9 mouse cellular contexts compared by ENCODE assay signal in the genomic region with DNA sequence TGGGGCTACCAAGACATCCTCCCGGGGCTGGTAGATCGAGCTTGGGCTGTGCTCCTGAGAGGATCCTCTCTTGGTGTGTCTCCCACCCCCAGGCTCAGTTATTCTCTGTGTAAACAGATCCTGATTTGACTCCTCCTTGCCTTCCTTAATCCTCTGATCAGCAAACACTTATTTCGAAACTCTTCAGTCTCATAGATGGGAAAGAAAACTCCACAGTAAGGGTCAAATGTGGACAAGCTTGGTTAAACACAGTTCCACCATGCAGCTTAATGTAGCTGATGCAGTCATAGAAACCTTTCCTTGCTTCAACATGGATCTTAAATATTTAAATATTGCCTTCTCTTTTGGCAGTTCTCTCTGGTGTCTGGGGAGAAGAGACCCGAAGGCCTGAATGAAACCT.
DNase-seq lines count a peak whose midpoint lies in the region; ATAC-seq and TF ChIP-seq lines count a peak whose summit lies in the region.
"Had no signal": no experiment of that assay in that cellular context is flagged by ENCODE, and none has a peak within 500 bp of the region (broad histone marks: within the 10 kb centered on the region; RNA-seq: fewer than 3 reads in every experiment).

No protein-coding gene starts in this region.

- peak; percentile 11; the same call in 1 of the 2 replicates for ATAC-seq in kidney, embryonic 14.5 days (ENCODE audit: low FRiP score, low TSS enrichment)
- no peak for ATAC-seq in embryonic facial prominence, embryonic 12.5 days (ENCODE audit: insufficient number of reproducible peaks, insufficient read depth, low FRiP score, low TSS enrichment)
- ATAC-seq in hindbrain, embryonic 16.5 days: no peak
- ATAC-seq in midbrain, postnatal 0 days (ENCODE audit: low FRiP score): no peak
- no peak for ATAC-seq in liver, embryonic 12.5 days

- peaks cover 38% of the 10 kb centered on the region for H3K4me1 ChIP-seq in kidney, embryonic 14.5 days (ENCODE audit: control insufficient read depth, insufficient read depth, low read length)
- H3K4me1 ChIP-seq in embryonic facial prominence, embryonic 12.5 days: peaks cover 27% of the 10 kb centered on the region
- peaks cover 19% of the 10 kb centered on the region for H3K4me1 ChIP-seq in hindbrain, embryonic 16.5 days (ENCODE audit: control insufficient read depth, insufficient read depth, low read depth, low read length)
- H3K4me1 ChIP-seq in midbrain, postnatal 0 days (ENCODE audit: insufficient read depth, low read length): peaks cover 9% of the 10 kb centered on the region; the same call in 1 of the 2 replicates
- peaks cover 10% of the 10 kb centered on the region for H3K4me1 ChIP-seq in liver, embryonic 12.5 days

- no peak overlapping the region; the same call in 1 of the 2 replicates for H3K4me2 ChIP-seq in kidney, embryonic 14.5 days (replicated peaks; ENCODE audit: low read depth, low read length)
- H3K4me2 ChIP-seq in embryonic facial prominence, embryonic 12.5 days (replicated peaks): peak overlapping the region; percentile 9; the same call in 1 of the 2 replicates
- no peak overlapping the region for H3K4me2 ChIP-seq in hindbrain, embryonic 16.5 days (ENCODE audit: low read length)
- no peak overlapping the region for H3K4me2 ChIP-seq in midbrain, postnatal 0 days (ENCODE audit: low read depth, low read length, poor library complexity, severe bottlenecking)
- H3K4me2 ChIP-seq in liver, embryonic 12.5 days: no peak overlapping the region
- H3K4me2 ChIP-seq: liver, embryonic 13.5 days had no signal

- no peak overlapping the region for H3K9ac ChIP-seq in kidney, embryonic 14.5 days (ENCODE audit: low read depth, low read length)
- H3K9ac ChIP-seq in embryonic facial prominence, embryonic 12.5 days: no peak overlapping the region
- H3K9ac ChIP-seq in hindbrain, embryonic 16.5 days (ENCODE audit: low read depth, low read length): no peak overlapping the region
- H3K9ac ChIP-seq in midbrain, postnatal 0 days (replicated peaks; ENCODE audit: low read length, poor library complexity, severe bottlenecking): no peak overlapping the region
- no peak overlapping the region for H3K9ac ChIP-seq in liver, embryonic 12.5 days
- H3K9ac ChIP-seq: liver, embryonic 13.5 days had no signal

- no peak for DNase-seq in kidney, postnatal 36 days
- DNase-seq in midbrain, postnatal 0 days (ENCODE audit: low spot score): no peak
- DNase-seq in gastrocnemius, postnatal 4 days (ENCODE audit: low spot score in 2 of 2): no peak
- DNase-seq in ovary, postnatal 14 days (ENCODE audit: low spot score): no peak
- DNase-seq: liver, embryonic 13.5 days had no signal

- H3K27ac ChIP-seq in kidney, embryonic 14.5 days (ENCODE audit: low read depth, low read length): peak overlapping the region; percentile 53
- 0 out of 2 replicates have a peak overlapping the region, but pooled peaks have one; percentile 26 for H3K27ac ChIP-seq in embryonic facial prominence, embryonic 12.5 days
- peak overlapping the region; percentile 60 for H3K27ac ChIP-seq in hindbrain, embryonic 16.5 days (ENCODE audit: low read depth, low read length)
- H3K27ac ChIP-seq in midbrain, postnatal 0 days (ENCODE audit: low read depth, low read length): peak overlapping the region; percentile 51; the same call in 1 of the 2 replicates
- no peak overlapping the region for H3K27ac ChIP-seq in liver, embryonic 12.5 days
- H3K27ac ChIP-seq: liver, embryonic 13.5 days had no signal

- no peaks in the 10 kb centered on the region for H3K9me3 ChIP-seq in kidney, embryonic 14.5 days (ENCODE audit: control insufficient read depth, low read length)
- H3K9me3 ChIP-seq in embryonic facial prominence, embryonic 12.5 days: no peaks in the 10 kb centered on the region
- no peaks in the 10 kb centered on the region for H3K9me3 ChIP-seq in hindbrain, embryonic 16.5 days (ENCODE audit: control insufficient read depth, low read length)
- H3K9me3 ChIP-seq in midbrain, postnatal 0 days (ENCODE audit: low read length): 0 out of 2 replicates have a peak, but pooled peaks cover 3% of the 10 kb centered on the region
- no peaks in the 10 kb centered on the region for H3K9me3 ChIP-seq in liver, embryonic 12.5 days (replicated peaks)
- H3K9me3 ChIP-seq: liver, embryonic 13.5 days had no signal

- TF ChIP-seq CTCF in midbrain, postnatal 0 days (IDR thresholded peaks at IDR 0.05): no peak

- no peak overlapping the region for H3K4me3 ChIP-seq in kidney, embryonic 14.5 days (ENCODE audit: low read length)
- no peak overlapping the region for H3K4me3 ChIP-seq in embryonic facial prominence, embryonic 12.5 days
- H3K4me3 ChIP-seq in hindbrain, embryonic 16.5 days (ENCODE audit: low read length): no peak overlapping the region
- H3K4me3 ChIP-seq in midbrain, postnatal 0 days (ENCODE audit: low read depth, low read length): no peak overlapping the region
- H3K4me3 ChIP-seq in liver, embryonic 12.5 days: no peak overlapping the region
- H3K4me3 ChIP-seq: liver, embryonic 13.5 days had no signal

- no peaks in the 10 kb centered on the region for H3K27me3 ChIP-seq in kidney, embryonic 14.5 days (ENCODE audit: control insufficient read depth, insufficient read depth, low read length)
- peaks cover 30% of the 10 kb centered on the region for H3K27me3 ChIP-seq in embryonic facial prominence, embryonic 12.5 days
- no peaks in the 10 kb centered on the region for H3K27me3 ChIP-seq in hindbrain, embryonic 16.5 days (replicated peaks; ENCODE audit: control insufficient read depth, insufficient read depth, low read length)
- no peaks in the 10 kb centered on the region for H3K27me3 ChIP-seq in midbrain, postnatal 0 days (ENCODE audit: insufficient read depth, low read length)
- H3K27me3 ChIP-seq in liver, embryonic 12.5 days (replicated peaks): peaks cover 60% of the 10 kb centered on the region

- H3K36me3 ChIP-seq in kidney, embryonic 14.5 days (ENCODE audit: control insufficient read depth, insufficient read depth, low read length): no peaks in the 10 kb centered on the region
- no peaks in the 10 kb centered on the region for H3K36me3 ChIP-seq in embryonic facial prominence, embryonic 12.5 days
- H3K36me3 ChIP-seq in hindbrain, embryonic 16.5 days (ENCODE audit: control insufficient read depth, insufficient read depth, low read length): no peaks in the 10 kb centered on the region
- no peaks in the 10 kb centered on the region for H3K36me3 ChIP-seq in midbrain, postnatal 0 days (ENCODE audit: insufficient read depth, low read length)
- no peaks in the 10 kb centered on the region for H3K36me3 ChIP-seq in liver, embryonic 12.5 days
- H3K36me3 ChIP-seq: liver, embryonic 13.5 days had no signal

- 19% methylated on average over 4 of the region's 4 CpGs for WGBS in kidney, embryonic 14.5 days
- WGBS in embryonic facial prominence, embryonic 12.5 days: 28% methylated on average over 4 of the region's 4 CpGs
- WGBS in hindbrain, embryonic 16.5 days: 19% methylated on average over 4 of the region's 4 CpGs
- 18% methylated on average over 4 of the region's 4 CpGs for WGBS in midbrain, postnatal 0 days
- WGBS in liver, embryonic 12.5 days (ENCODE audit: insufficient replicate concordance): 48% methylated on average over 4 of the region's 4 CpGs
